In genomic region chr17:26892635-26893375, GRCm38 (mm10) we compare ENCODE assay signal across 8 mouse cellular contexts. TPM values are rescaled to one million over a fixed set of nuclear protein-coding genes. Genes with fewer than 3 reads are reported as not detected.
DNase-seq lines count a peak whose midpoint lies in the region; ATAC-seq lines count a peak whose summit lies in the region.
"Had no signal": no experiment of that assay in that cellular context is flagged by ENCODE, and none has a peak within 500 bp of the region (broad histone marks: within the 10 kb centered on the region; RNA-seq: fewer than 3 reads in every experiment).

No protein-coding gene starts in this region.

- peak; percentile 25 for DNase-seq in 3134 (ENCODE audit: extremely low read depth, insufficient read length, low spot score)
- DNase-seq in MN1 (ENCODE audit: low spot score), result peak; percentile 32
- DNase-seq in layer of hippocampus, adult 8-10 months (ENCODE audit: low spot score in 2 of 2), result peak; percentile 31 to 49
- no peak for DNase-seq in ovary, postnatal 14 days (ENCODE audit: low spot score)
- no peak for DNase-seq in frontal cortex, postnatal 10 days (ENCODE audit: low spot score in 2 of 2)
- DNase-seq in adrenal gland, adult 2 months, result no peak

- peak; percentile 84 for ATAC-seq in heart, embryonic 13.5 days (ENCODE audit: extremely low read depth, insufficient number of reproducible peaks, low FRiP score, low TSS enrichment)

- peak overlapping the region; percentile 96 for H3K27ac ChIP-seq in heart, embryonic 13.5 days (replicated peaks)

- peaks cover 64% of the 10 kb centered on the region for H3K4me1 ChIP-seq in heart, embryonic 13.5 days

- no peaks in the 10 kb centered on the region for H3K36me3 ChIP-seq in heart, embryonic 13.5 days

- H3K27me3 ChIP-seq in heart, embryonic 13.5 days (replicated peaks), result no peaks in the 10 kb centered on the region

- WGBS in heart, embryonic 13.5 days, result 18% methylated on average over 16 of the region's 16 CpGs

- H3K4me3 ChIP-seq in heart, embryonic 13.5 days, result peak overlapping the region; percentile 35

- H3K9ac ChIP-seq in heart, embryonic 13.5 days, result peak overlapping the region; percentile 47

- H3K9me3 ChIP-seq in heart, embryonic 13.5 days, result no peaks in the 10 kb centered on the region; the same call in 1 of the 2 replicates

- H3K4me2 ChIP-seq in heart, embryonic 13.5 days, result peak overlapping the region; percentile 61

RNA-seq across cellular contexts. Expression of gene Kifc5b, which starts 24.1 kb away (rescaled TPM):
- polyA plus RNA-seq in heart, embryonic 13.5 days (2015; fragmentation: Nextera tagmentation; extraction: Ambion mirVana), result 6.3 and 7.0 TPM in 2 replicates
- total RNA-seq in layer of hippocampus, adult 8-10 months (2022), result 1 to 10 TPM; 2.5 to 7.4 (median 4.2) TPM
- total RNA-seq in adrenal gland, adult 2 months (2021), result 1 to 10 TPM; 1.0 to 1.3 TPM
- polyA plus RNA-seq in adrenal gland, adult 2 months (2012; rRNA removed), result 1.2 and 2.1 TPM in 2 replicates

RNA-seq across cellular contexts. Expression of gene Phf1, which starts 40.0 kb away (rescaled TPM):
- 8.4 and 9.2 TPM in 2 replicates for polyA plus RNA-seq in heart, embryonic 13.5 days (2015; fragmentation: Nextera tagmentation; extraction: Ambion mirVana)
- 10 to 100 TPM; 37.0 to 40.3 (median 37.5) TPM for total RNA-seq in layer of hippocampus, adult 8-10 months (2022)
- total RNA-seq in adrenal gland, adult 2 months (2021), result 10 to 100 TPM; 35.2 to 36.4 TPM
- 202 and 271 TPM in 2 replicates for polyA plus RNA-seq in adrenal gland, adult 2 months (2012; rRNA removed)

RNA-seq across cellular contexts. Expression of gene Cuta, which starts 46.6 kb away (rescaled TPM):
- 152 and 169 TPM in 2 replicates for polyA plus RNA-seq in heart, embryonic 13.5 days (2015; fragmentation: Nextera tagmentation; extraction: Ambion mirVana)
- total RNA-seq in layer of hippocampus, adult 8-10 months (2022), result 10 to 100 TPM; 90.0 to 96.1 (median 92.0) TPM
- 100 to 1,000 TPM; 145 to 164 TPM for total RNA-seq in adrenal gland, adult 2 months (2021)
- polyA plus RNA-seq in adrenal gland, adult 2 months (2012; rRNA removed), result 378 and 381 TPM in 2 replicates

RNA-seq across cellular contexts. Expression of gene Nkx2-5, which starts 48.0 kb away (rescaled TPM):
- 136 and 142 TPM in 2 replicates for polyA plus RNA-seq in heart, embryonic 13.5 days (2015; fragmentation: Nextera tagmentation; extraction: Ambion mirVana)
- not detected for total RNA-seq in layer of hippocampus, adult 8-10 months (2022)
- total RNA-seq in adrenal gland, adult 2 months (2021), result not detected
- polyA plus RNA-seq in adrenal gland, adult 2 months (2012; rRNA removed), result 0.16 and 0.26 TPM in 2 replicates
- total RNA-seq: adrenal gland, postnatal 36 days had no signal

RNA-seq across cellular contexts. Expression of gene Syngap1, which starts 48.2 kb away (rescaled TPM):
- polyA plus RNA-seq in heart, embryonic 13.5 days (2015; fragmentation: Nextera tagmentation; extraction: Ambion mirVana), result 1.3 and 2.0 TPM in 2 replicates
- 100 to 1,000 TPM; 353 to 466 (median 403) TPM for total RNA-seq in layer of hippocampus, adult 8-10 months (2022)
- total RNA-seq in adrenal gland, adult 2 months (2021), result 10 to 100 TPM; 14.3 to 21.8 TPM
- 51.6 and 56.0 TPM in 2 replicates for polyA plus RNA-seq in adrenal gland, adult 2 months (2012; rRNA removed)

Comparison
In these comparisons a context has a peak if more than half of its experiments do, and no peak if none do; other contexts are left out.
1. DNase-seq: peak in 3134 (single experiment), MN1 (single experiment) and layer of hippocampus, adult 8-10 months (2 of 2); none in ovary, postnatal 14 days (single experiment), frontal cortex, postnatal 10 days (0 of 2) and adrenal gland, adult 2 months (single experiment).